Mouse (Mus musculus): ENCODE measurements at regions not wholly inside any gene's neighbourhood (a gene's known extent, or its start where the extent isn't known, plus 50 kb on each side); places are given as distances from the start of the nearest gene placed in this dataset.

DNA sequence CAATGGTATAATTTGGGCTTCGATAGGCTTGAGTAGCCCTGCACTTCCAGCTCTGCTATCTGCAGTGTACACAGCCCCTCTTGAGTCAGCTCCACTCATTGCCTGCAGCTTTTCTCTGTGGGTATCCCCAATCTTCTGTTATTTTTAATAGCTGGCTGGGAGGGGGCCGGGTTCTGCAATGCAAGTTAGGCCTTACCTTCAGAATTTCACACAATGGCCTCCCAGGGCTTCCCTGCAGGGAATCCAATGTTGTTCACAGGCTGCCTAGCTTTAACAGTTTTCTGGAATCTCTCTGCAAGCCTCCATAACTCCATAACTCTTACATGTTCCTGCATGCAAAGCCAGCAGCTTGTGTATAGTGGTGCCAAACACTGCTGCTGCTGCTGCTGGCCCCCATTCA lies 197.7 kb upstream of the Fam92a start:
- TF ChIP-seq CTCF (IDR thresholded peaks at IDR 0.05; ENCODE audit: low read depth, low read length) (no peak), GATA1 (IDR thresholded peaks at IDR 0.05; ENCODE audit: borderline replicate concordance, low read length) (no peak), TAL1 (conservative IDR thresholded peaks at IDR 0.05; ENCODE audit: low read depth, low read length) (no peak)
